Mouse (Mus musculus): Measurements from ENCODE around the gene Fam170b.

DNA sequence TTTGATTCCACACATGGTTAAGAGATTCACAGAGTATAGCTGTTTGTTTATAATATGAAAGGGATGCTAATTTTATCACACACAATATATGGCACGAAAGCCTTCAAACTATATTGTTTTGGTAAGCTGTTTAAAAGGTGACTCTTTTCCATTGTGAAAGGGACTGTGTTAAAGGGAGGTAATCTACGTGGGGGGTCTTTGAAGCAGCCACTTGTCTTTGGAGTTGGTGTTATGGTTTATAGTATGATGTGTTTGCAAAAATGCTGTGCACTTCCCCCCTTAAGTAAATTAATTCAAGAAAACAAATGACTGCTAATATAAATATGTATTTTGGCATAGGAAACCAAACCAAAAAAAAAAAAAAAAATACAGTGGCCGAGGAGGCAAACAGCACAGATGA is 31.6 kb downstream of the Fam170b start:
- TF ChIP-seq CTCF (IDR thresholded peaks at IDR 0.05; ENCODE audit: low read depth) (no peak), EP300 (IDR thresholded peaks at IDR 0.05; ENCODE audit: low read depth) (no peak)
